Mouse (Mus musculus): ENCODE data around the gene Eps15.

Gene Eps15

GRCm38 (mm10) chr4:109432668-109433375 is 152.8 kb downstream of the Eps15 start:
- no peak for DNase-seq (ENCODE audit: low read depth, low spot score)

GRCm38 (mm10) chr4:109433641-109434040 is 153.6 kb downstream of the Eps15 start:
- no peak for DNase-seq (ENCODE audit: low read depth, low spot score)

GRCm38 (mm10) chr4:109434256-109434655 is 154.2 kb downstream of the Eps15 start:
- DNase-seq (ENCODE audit: low read depth, low spot score) = no peak

All from ZHBTc4 (cell line).